2 mouse cellular contexts compared by ENCODE assay signal in the genomic region with DNA sequence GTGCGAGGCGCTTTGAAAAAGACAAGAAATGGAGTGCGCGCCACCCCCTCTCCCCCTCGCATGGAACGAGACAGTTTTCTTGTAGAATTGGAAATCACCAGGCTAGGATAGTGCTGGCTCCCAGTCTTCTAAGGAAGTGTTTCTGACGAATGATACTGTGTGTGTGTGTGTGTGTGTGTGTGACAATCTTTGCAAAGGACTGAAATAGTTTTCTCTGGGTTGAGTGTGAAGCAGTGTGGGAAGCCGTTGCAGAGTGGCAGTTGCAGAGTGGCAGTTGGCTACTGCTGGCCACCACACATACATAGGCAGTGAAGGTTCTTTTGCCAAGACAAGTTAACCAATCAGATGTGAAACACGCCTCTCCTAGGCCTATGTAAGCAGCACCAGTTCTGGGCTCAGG. TPM values are rescaled to one million over a fixed set of nuclear protein-coding genes. Genes with fewer than 3 reads are reported as not detected.
"Had no signal": no experiment of that assay in that cellular context is flagged by ENCODE, and none has a peak within 500 bp of the region (broad histone marks: within the 10 kb centered on the region; RNA-seq: fewer than 3 reads in every experiment).

No protein-coding gene starts in this region.

RNA-seq across cellular contexts. Expression of gene Kcne4, which starts 31.6 kb away (rescaled TPM):
- total RNA-seq: megakaryocyte, adult 5-6 weeks; megakaryocyte-erythroid progenitor cell, adult 5-6 weeks had no signal
